Mouse (Mus musculus) embryo, embryonic 11.5 days (tissue): ENCODE data around the gene Dio1.

Experiments used
- DNase-seq: peaks from one replicate; pipeline ENCODE4 v3.0.0-alpha.2; 2012; ENCODE audit warnings: low read depth, low spot score

Gene Dio1

GRCm38 (mm10) chr4:107306966-107307365 is at the start of gene Dio1:
TSS of gene Dio1 (minus strand) at chr4:107307169.
- DNase-seq, result no peak

- peak; percentile 67 for DNase-seq
These were observed 47.6 kb upstream of the Dio1 start for GRCm38 (mm10) chr4:107354543-107354942.

DNA sequence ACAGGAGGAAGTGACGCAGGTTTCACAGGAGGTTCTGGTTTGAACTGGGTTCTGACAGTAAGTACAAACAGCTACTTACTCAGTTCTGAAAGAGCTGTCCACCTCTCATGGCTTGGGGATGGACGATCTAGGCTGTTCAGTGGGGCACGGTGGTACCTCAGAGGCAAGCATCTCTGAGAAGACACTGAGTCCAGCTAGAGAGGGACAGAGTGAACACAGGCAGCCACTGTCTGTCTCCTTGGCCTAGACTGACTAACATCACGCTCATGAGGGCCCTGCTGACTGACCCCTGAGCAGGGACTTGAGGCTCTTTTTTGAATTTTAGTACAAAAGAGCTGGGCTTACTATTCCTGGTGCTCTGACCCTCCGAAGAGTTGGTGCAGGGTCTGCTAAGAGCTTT is 47.2 kb upstream of the Dio1 start:
- no peak for DNase-seq

- no peak for DNase-seq
These were observed 46.6 kb upstream of the Dio1 start for GRCm38 (mm10) chr4:107353612-107354011.

DNA sequence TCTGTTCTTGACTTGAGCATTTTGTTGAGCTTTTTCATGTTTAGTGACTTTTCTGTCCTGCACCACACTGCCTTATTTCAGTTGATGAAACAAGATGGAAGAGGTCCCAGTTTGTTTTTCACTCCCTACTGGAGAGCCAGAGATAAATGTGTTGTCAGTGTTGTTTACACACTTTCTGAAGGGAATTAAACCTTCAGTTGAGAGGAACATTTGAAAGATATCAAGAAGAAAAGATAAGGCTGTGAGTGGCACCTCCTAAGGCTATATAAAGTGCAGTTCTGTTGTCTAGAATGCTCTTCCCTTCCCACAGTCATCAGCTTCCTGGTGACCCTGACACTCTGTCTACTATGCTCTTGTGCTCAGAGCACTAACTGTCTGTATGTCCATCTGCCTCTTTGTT is 44.4 kb upstream of the Dio1 start:
- no peak for DNase-seq

- no peak for DNase-seq
These were observed 42.5 kb upstream of the Dio1 start for GRCm38 (mm10) chr4:107349311-107350008.

- no peak for DNase-seq
These were observed 41.8 kb upstream of the Dio1 start for GRCm38 (mm10) chr4:107348529-107349310.

DNA sequence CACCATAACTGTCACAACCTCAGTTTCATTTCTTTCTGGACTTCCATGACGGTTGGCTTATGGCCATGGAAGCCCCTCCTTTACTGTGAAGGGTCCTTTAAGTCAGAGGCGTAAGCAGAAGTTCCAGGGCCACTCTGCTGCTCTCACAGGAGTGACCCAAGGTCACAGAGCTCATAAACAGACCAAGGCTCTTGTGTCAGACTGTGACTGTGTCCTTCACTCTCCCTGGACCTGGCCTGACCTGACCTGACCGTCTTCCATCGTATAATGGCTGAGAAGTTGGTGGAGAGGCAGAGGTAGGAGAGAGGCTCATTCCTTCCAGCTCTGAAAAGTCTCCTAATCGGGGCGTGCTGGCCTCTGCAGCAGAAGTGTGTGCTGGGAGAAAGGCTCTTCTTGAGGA is 40.3 kb upstream of the Dio1 start:
- DNase-seq, result no peak

DNA sequence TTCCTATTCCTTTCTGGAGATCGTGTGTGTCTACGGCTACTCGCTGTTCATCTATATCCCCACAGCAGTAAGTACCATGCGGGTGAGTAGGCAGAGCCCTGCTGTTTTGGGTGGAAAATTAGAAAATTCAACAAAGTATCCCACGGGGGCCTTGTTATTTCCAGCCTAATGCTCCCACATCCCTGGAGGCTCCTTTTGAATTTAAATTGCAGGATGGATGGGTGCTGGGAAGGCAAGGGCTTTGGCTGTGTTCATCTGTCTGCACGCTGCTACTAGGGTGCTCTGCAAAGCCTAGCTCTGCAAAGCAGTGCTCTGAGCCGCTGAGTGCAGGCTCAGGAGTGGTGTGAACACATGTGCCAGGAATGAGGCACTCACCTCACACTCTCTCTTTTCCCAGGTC is 37.6 kb upstream of the Dio1 start:
- DNase-seq, result no peak

DNA sequence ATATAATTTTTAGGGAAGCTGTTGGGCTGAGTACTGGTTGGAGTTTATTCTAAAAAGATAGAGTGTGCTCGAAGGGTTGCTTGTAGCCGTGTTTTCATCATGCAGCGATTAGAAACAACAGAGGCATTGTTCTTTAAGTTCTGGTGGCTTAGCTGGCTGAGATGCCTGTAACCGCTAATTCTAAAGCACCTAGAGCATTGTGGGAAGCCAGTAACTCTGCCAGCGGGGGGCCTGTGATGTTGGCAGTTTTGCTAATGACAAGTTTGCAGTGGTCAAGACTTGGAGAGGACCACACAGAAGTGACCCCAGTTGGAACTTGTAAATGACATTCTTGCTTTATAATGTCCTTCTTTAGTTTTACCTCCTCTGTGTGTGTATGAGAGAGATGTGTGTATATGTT is 34.4 kb upstream of the Dio1 start:
- DNase-seq, result peak; percentile 22

DNA sequence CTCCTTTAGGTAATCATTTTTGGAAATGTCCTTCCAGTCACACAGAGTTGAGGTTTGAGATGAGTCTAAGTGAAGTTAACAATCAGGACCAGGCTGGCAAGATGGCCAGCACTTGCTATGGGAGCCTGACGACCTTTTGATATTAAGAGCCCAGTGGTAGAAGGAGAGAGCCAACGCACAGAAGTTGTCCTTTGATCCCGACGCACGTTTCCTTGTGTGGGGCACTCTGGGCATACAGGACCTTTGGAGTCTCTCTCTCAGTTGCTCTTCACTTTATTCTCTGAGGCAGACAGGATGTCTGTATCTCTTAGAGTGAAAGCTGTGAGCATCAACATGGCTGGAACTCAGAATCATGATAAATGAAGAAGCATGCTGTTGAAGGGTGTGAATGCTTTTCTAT is 30.5 kb upstream of the Dio1 start:
- no peak for DNase-seq

- no peak for DNase-seq
These were observed 29.4 kb upstream of the Dio1 start for GRCm38 (mm10) chr4:107336356-107336755.

GRCm38 (mm10) chr4:107333514-107333913 is 26.5 kb upstream of the Dio1 start:
- no peak for DNase-seq

GRCm38 (mm10) chr4:107328530-107328929 is 21.6 kb upstream of the Dio1 start:
- DNase-seq, result no peak

DNA sequence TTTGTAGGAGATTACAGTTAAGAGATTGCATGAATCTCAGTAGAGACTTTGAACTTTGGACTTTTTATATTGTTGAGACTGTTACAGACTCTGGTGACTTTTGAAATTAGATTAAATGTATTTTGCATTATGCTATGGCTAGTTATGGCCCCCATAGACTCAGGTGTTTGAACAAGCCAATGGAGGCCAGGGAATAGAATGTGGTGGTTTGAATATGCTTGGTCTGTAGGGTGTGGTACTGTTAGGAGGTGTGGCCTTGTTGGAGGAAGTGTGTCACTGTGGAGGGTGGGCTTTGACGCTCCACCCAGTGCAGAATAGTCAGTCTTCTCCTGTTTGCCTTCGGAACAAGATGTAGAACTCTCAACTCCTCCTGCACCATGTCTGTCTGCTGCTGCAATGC is 16.1 kb upstream of the Dio1 start:
- no peak for DNase-seq

DNA sequence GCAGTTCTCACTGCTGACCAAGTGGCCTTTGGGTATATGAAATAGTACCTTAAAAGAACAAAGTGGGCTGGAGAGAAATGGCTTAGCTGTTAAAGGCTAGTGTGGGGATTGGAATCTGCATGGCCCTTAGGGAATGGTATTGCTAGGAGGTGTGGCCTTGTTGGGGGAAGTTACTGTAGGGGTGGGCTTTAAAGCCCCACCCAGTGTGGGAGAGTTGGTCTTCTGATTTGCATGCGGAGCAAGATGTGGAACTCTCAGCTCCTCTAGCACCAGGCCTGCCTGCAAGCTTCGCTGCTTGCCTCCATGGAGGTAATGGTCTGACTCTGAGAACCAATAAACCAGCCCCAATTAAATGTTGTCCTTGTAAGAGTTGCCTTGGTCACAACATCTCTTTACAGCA is 14.1 kb upstream of the Dio1 start:
- DNase-seq, result no peak

- no peak for DNase-seq
These were observed 11.7 kb upstream of the Dio1 start for GRCm38 (mm10) chr4:107318646-107319045.

- DNase-seq, result no peak
These were observed 7.5 kb upstream of the Dio1 start for GRCm38 (mm10) chr4:107314479-107314805.

- DNase-seq, result peak; percentile 76
These were observed 6.9 kb upstream of the Dio1 start, which contains the start of gene Yipf1 for GRCm38 (mm10) chr4:107313690-107314478. TSS of gene Yipf1 (plus strand) at chr4:107314363.

GRCm38 (mm10) chr4:107303531-107303930 is 3.4 kb downstream of the Dio1 start:
- no peak for DNase-seq

- no peak for DNase-seq
These were observed 4.1 kb downstream of the Dio1 start for GRCm38 (mm10) chr4:107302832-107303231.

- DNase-seq, result no peak
These were observed 4.7 kb downstream of the Dio1 start for GRCm38 (mm10) chr4:107302221-107302620.
